Comparison of ENCODE assay signal across 20 mouse cellular contexts in the genomic region with DNA sequence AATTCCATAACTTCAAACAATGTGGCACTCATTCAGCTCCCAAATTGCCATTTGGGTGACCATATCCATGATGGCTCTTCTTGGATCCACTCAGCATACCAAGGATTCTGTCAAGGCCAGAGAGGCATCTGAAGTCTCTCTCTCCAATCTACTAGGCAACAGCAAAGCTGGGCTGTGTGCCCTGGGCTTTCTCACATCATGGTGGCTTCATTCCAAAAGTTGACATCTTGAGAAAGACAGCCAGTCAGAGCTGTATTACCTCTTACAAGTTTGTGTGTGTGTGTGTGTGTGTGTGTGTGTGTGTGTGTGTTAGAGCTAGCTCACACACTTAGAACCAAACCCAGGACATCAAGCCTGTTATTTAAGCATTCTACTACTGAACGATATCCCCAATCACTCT. TPM values are rescaled to one million over a fixed set of nuclear protein-coding genes. Genes with fewer than 3 reads are reported as not detected.
DNase-seq lines count a peak whose midpoint lies in the region; ATAC-seq and TF ChIP-seq lines count a peak whose summit lies in the region.
"Had no signal": no experiment of that assay in that cellular context is flagged by ENCODE, and none has a peak within 500 bp of the region (broad histone marks: within the 10 kb centered on the region; RNA-seq: fewer than 3 reads in every experiment).

No protein-coding gene starts in this region.

- no peak overlapping the region for H3K4me2 ChIP-seq in embryonic facial prominence, embryonic 14.5 days (ENCODE audit: low read depth, low read length)
- H3K4me2 ChIP-seq in heart, embryonic 11.5 days: no peak overlapping the region
- H3K4me2 ChIP-seq: embryonic facial prominence, embryonic 12.5 days; heart, embryonic 15.5 days; hindbrain, embryonic 13.5 days had no signal

- H3K27ac ChIP-seq in embryonic facial prominence, embryonic 14.5 days (replicated peaks; ENCODE audit: low read depth, low read length): no peak overlapping the region
- no peak overlapping the region for H3K27ac ChIP-seq in embryonic facial prominence, embryonic 10.5 days (replicated peaks)
- H3K27ac ChIP-seq in heart, embryonic 11.5 days (ENCODE audit: low read depth, low read length): no peak overlapping the region
- H3K27ac ChIP-seq: embryonic facial prominence, embryonic 12.5 days; heart, embryonic 10.5 days; heart, embryonic 15.5 days; hindbrain, embryonic 13.5 days had no signal

- 95% methylated on average over 1 of the region's 1 CpGs for WGBS in embryonic facial prominence, embryonic 14.5 days
- 92% methylated on average over 1 of the region's 1 CpGs for WGBS in embryonic facial prominence, embryonic 10.5 days
- WGBS in heart, embryonic 11.5 days (ENCODE audit: insufficient replicate concordance): 93% methylated on average over 1 of the region's 1 CpGs

- no peak for TF ChIP-seq CTCF in brain, embryonic 14.5 days (IDR thresholded peaks at IDR 0.05; ENCODE audit: borderline replicate concordance, extremely low read depth, insufficient read depth, insufficient read length)

- no peaks in the 10 kb centered on the region for H3K9me3 ChIP-seq in embryonic facial prominence, embryonic 14.5 days (ENCODE audit: control insufficient read depth, low read length)
- no peaks in the 10 kb centered on the region for H3K9me3 ChIP-seq in embryonic facial prominence, embryonic 10.5 days
- H3K9me3 ChIP-seq in heart, embryonic 11.5 days (replicated peaks; ENCODE audit: control insufficient read depth, low read length): no peaks in the 10 kb centered on the region
- H3K9me3 ChIP-seq: embryonic facial prominence, embryonic 12.5 days; heart, embryonic 15.5 days; hindbrain, embryonic 13.5 days had no signal

- H3K9ac ChIP-seq in embryonic facial prominence, embryonic 14.5 days (ENCODE audit: low read depth, low read length): no peak overlapping the region
- no peak overlapping the region for H3K9ac ChIP-seq in heart, embryonic 11.5 days (ENCODE audit: low read depth, low read length)
- H3K9ac ChIP-seq: embryonic facial prominence, embryonic 12.5 days; heart, embryonic 15.5 days; hindbrain, embryonic 13.5 days had no signal

- no peaks in the 10 kb centered on the region for H3K4me1 ChIP-seq in embryonic facial prominence, embryonic 14.5 days (ENCODE audit: control insufficient read depth, insufficient read depth, low read length)
- no peaks in the 10 kb centered on the region for H3K4me1 ChIP-seq in embryonic facial prominence, embryonic 10.5 days
- no peaks in the 10 kb centered on the region for H3K4me1 ChIP-seq in heart, embryonic 11.5 days (ENCODE audit: control insufficient read depth, insufficient read depth, low read length)
- H3K4me1 ChIP-seq: embryonic facial prominence, embryonic 12.5 days; heart, embryonic 10.5 days; heart, embryonic 15.5 days had no signal

- no peaks in the 10 kb centered on the region for H3K27me3 ChIP-seq in embryonic facial prominence, embryonic 14.5 days (replicated peaks; ENCODE audit: control insufficient read depth, insufficient read depth, low read length)
- no peaks in the 10 kb centered on the region for H3K27me3 ChIP-seq in embryonic facial prominence, embryonic 10.5 days (replicated peaks; ENCODE audit: low read depth, poor library complexity, severe bottlenecking)
- H3K27me3 ChIP-seq in heart, embryonic 11.5 days (ENCODE audit: control insufficient read depth, insufficient read depth, low read length): no peaks in the 10 kb centered on the region
- H3K27me3 ChIP-seq: embryonic facial prominence, embryonic 12.5 days; heart, embryonic 15.5 days; hindbrain, embryonic 13.5 days had no signal

- H3K36me3 ChIP-seq in embryonic facial prominence, embryonic 14.5 days (ENCODE audit: control insufficient read depth, insufficient read depth, low read length): no peaks in the 10 kb centered on the region
- no peaks in the 10 kb centered on the region for H3K36me3 ChIP-seq in embryonic facial prominence, embryonic 10.5 days (replicated peaks)
- no peaks in the 10 kb centered on the region for H3K36me3 ChIP-seq in heart, embryonic 11.5 days (ENCODE audit: control insufficient read depth, insufficient read depth, low read length)
- H3K36me3 ChIP-seq: embryonic facial prominence, embryonic 12.5 days; heart, embryonic 10.5 days; heart, embryonic 15.5 days; hindbrain, embryonic 13.5 days had no signal

- no peak overlapping the region for H3K4me3 ChIP-seq in embryonic facial prominence, embryonic 14.5 days (ENCODE audit: low read depth, low read length)
- no peak overlapping the region for H3K4me3 ChIP-seq in embryonic facial prominence, embryonic 10.5 days
- no peak overlapping the region for H3K4me3 ChIP-seq in heart, embryonic 11.5 days (ENCODE audit: low read depth, low read length)
- H3K4me3 ChIP-seq: embryonic facial prominence, embryonic 12.5 days; heart, embryonic 10.5 days; heart, embryonic 15.5 days; hindbrain, embryonic 13.5 days had no signal

- TF ChIP-seq POLR2A in brain, embryonic 14.5 days (IDR thresholded peaks at IDR 0.05; ENCODE audit: borderline replicate concordance, extremely low read depth, insufficient read depth, insufficient read length, poor library complexity, severe bottlenecking): no peak

- DNase-seq in embryonic facial prominence, embryonic 14.5 days (ENCODE audit: low spot score): peak; percentile 2
- no peak for DNase-seq in embryonic facial prominence, embryonic 10.5 days (ENCODE audit: low spot score)
- peak; percentile 9 for DNase-seq in heart, adult 11 months
- peak; percentile 6 for DNase-seq in lung, postnatal 10 days
- no peak for DNase-seq in lung, postnatal 14 days
- peak; percentile 84 for DNase-seq in brain, embryonic 14.5 days (ENCODE audit: low read depth)
- DNase-seq in layer of hippocampus, postnatal 14 days (ENCODE audit: low spot score in 2 of 2): no peak
- DNase-seq: adrenal gland, postnatal 14 days; cerebellum, adult 18-20 months; embryo, embryonic 11 days; gastrocnemius, postnatal 36 days; heart, adult 18-20 months; heart, postnatal 14 days; kidney, adult 2 months had no signal

- no peak for ATAC-seq in embryonic facial prominence, embryonic 14.5 days (ENCODE audit: low read depth)
- ATAC-seq in heart, embryonic 11.5 days (replicated peaks; ENCODE audit: insufficient number of reproducible peaks, low FRiP score, low TSS enrichment): no peak
- ATAC-seq: intestine, embryonic 16.5 days had no signal

RNA-seq across cellular contexts. Expression of gene Chchd3, which starts 20.1 kb away (rescaled TPM):
- 111 and 120 TPM in 2 replicates for polyA plus RNA-seq in embryonic facial prominence, embryonic 14.5 days (2014; fragmentation: Nextera tagmentation; extraction: Ambion mirVana)
- 116 and 118 TPM in 2 replicates for polyA plus RNA-seq in embryonic facial prominence, embryonic 10.5 days (2016; fragmentation: Nextera tagmentation; extraction: Ambion mirVana)
- polyA plus RNA-seq in heart, embryonic 11.5 days (2014; fragmentation: Nextera tagmentation; extraction: Ambion mirVana): 176 and 182 TPM in 2 replicates
- polyA plus RNA-seq in brain, embryonic 14.5 days (2012; rRNA removed): 84.4 and 85.6 TPM in 2 replicates
- 100 to 1,000 TPM; 100 to 111 TPM for total RNA-seq in layer of hippocampus, postnatal 14 days (2021)

Comparison
In these comparisons a context has a peak if more than half of its experiments do, and no peak if none do; other contexts are left out.
1. DNase-seq: peak in embryonic facial prominence, embryonic 14.5 days (single experiment), heart, adult 11 months (single experiment), lung, postnatal 10 days (single experiment) and brain, embryonic 14.5 days (single experiment); none in embryonic facial prominence, embryonic 10.5 days (single experiment), lung, postnatal 14 days (single experiment) and layer of hippocampus, postnatal 14 days (0 of 2).